Mouse (Mus musculus): ENCODE measurements around the gene Lrrc2.

Gene Lrrc2

DNA sequence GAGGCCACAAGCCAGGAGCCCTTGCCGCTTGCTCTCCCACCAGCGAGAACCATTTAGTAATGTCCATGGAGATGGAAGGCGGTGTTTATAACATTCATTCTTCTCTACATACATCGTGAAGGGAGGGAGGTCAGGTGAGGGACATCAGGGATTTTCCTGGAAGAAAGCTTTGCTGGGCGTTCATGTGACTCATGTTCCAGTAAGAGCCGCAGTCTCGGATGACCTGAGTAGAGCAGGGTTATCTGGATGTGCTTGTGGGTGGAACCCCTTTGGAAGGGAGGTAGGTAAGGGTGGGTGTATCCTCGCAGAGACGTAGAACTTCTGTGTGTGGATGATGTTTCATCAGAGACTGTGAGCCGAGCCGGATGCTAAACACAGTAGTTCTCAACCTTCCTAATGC, at the start of gene Lrrc2:
Gene Lrrc2, plus strand, starts transcription at position 149 of the 400 bp plus-strand sequence.
- no peak for DNase-seq (ENCODE audit: low read depth)

DNA sequence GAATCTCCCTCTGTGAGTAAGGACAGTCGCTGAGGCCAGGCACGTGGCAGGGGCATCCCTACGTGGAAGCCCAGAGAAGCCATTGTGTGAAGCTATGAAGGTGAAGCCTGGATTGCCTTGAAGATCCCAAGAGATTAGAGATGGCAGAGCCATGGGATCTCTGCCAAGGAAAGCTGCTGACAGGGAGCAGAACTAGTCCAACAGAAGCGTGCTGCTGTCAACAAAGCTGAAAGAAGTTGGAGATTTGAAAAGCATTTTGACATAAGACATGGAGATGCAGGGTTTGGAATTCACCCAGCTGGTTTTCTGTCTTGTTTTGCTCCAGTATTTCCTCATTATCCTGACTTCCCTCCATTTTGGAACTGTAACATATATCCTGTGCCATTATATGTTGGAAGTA, 49.1 kb upstream of the Lrrc2 start:
- no peak for DNase-seq (ENCODE audit: low read depth)

DNA sequence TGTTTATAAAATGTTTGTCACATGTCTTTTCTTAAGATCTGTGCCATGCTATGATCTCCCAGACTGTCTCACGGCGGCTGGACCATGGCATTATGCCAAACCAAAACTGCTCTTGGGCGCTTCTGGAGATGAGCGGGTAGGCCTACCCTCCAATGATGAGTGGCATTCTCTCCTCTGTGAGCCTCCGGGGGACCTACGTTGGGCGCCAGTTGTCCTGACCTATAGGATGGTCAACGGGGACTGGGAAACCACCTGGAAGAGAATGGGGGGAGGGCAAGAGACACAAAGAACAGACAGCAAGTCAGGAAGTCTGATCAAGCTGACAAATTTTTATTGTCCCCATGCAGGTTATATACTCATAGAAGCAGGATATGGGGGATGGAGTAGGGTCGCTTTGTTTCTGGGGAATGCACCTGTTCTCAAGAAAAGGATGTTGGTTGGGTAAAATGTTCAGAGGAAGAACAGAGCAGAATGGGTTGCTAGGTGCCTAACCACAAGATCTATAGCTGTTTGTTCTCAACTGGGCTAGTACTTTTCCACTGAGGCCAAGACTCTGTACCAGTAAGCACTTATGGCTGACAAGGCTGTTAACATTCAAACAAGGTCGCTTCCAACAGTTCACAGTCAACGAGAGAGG, 44.0 kb upstream of the Lrrc2 start:
- no peak for DNase-seq (ENCODE audit: low read depth)

DNA sequence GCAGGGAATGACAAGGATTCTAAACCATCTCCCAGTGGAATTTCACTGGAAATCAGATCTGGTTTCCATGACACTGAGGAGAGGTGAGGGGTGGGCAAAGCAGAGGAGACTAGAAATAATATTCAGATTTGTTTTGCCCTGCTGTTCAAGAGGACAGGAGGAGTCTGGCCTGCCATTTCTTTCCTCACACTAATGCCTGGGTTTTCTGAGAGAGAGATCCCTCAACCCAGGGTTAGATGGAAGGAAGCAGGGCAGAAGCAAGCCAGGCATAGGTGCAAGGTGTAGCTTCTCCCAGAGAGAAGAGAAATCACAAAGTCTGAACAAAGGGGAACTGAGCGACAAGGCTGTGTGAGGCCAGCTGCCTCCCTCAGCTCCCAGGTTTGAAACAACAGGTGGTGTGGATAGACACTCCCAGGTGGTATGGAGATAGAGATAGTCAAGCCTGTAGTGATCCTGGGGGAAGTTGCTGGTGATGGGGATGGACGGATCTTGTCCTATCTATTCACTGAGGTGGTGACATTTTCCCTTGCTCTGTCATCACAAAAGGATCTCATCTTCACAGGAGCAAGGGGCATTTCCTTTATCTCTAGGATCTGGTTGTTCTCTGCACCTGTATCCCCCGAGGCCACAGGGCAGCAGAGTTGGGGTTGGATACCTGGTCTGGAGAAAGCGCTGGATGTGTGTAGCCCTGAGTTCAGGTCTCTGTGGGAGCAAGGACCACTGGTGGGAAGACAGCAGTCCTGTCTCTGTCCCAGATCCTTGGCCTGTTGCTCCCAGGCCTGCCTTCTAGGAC, 43.3 kb upstream of the Lrrc2 start:
- no peak for DNase-seq (ENCODE audit: low read depth)

DNA sequence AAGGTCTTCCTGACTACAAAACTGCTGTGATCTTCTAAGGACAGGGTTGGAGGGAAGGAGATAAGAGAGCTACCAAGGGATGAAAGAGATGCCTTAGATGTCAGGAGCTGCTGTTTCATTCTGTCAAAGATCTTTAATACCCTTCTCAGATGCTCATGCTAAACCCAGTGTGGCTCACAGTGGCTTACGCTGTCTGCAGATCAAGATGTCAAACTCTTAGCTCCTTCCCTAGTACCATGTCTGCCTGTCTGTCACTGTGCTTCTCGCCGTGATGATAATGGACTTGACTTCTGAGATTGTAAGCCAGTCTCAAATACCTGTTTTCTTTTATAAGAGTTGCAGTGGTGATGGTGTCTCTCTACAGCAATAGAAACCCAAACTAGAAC, 42.7 kb upstream of the Lrrc2 start:
- DNase-seq (ENCODE audit: low read depth): no peak

DNA sequence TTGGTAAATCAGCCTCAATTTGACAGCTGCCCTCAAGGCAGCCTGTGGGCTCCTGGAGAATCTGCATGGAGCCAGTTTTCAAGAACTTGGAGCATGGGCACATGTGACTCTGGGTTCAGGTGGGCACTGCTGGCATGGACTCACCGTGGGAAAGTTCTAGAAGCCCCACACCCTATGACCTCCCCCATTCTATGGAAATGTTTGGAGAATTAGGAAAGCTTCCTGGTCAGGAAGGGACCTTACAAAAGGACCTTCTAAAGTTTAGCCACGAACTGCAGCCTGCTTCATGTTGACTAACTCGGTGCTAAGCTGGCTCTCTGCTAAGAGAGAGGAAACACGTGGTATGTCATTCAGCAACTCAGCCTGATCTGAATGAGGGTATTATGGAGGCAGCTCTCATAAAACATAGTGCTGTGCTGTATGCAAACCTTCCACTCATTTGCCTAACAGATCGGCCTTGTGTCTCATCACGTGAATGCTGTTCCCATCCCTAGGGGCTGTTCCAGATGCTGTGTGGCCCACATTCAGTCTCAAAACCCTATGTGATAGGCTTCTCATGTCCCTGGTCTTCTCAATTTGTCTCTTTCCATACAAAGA, 41.9 kb upstream of the Lrrc2 start:
- DNase-seq (ENCODE audit: low read depth): no peak

DNA sequence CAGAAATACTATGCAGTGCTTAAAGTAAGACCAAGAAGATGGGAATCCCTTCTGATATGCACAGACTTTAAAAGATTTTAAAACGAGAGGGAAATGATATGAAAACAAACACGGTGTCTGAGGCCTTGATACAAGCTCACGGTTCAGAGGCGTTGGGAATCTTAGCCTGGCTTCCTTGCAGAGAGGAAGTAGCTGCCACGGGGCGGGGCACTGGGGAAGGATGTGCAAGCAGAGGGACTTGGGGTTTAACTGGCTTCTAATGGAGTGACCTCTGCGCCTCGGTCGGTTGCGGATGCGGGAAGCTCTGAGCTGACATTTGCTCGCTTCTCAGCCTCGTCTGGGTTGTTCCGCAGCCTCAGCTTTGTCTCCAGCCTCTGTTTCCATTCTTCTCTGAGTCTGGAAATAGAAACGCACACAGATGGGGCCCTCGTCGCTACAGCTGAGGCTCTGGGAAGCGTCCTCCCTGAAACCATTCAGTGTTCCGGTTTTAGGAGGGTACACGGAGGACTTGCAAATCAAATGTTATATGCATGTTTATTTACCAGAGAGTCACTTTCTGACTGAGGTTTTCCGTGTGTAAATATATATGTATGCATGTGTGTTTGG, 36.6 kb upstream of the Lrrc2 start:
- DNase-seq (ENCODE audit: low read depth): no peak

DNA sequence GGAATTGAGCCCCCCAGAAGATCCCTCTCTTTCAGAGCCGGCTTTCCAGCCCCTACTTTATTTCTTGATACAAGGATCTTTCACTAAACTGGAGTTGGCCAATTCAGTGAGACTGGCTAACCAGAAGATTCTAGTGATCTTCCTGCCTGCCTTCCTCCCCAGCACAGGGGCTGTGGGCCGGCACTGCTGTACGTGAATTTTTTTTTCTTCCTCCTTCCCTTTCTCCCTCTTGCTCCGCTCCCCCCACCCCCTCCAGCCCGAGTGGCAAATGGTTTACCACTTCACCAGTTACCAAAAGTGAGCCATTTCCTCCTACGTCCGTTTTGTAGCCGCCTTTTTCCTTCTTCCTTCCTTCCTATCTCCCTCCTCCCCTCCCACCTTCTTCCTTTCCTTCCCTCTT, 35.9 kb upstream of the Lrrc2 start:
- DNase-seq (ENCODE audit: low read depth): no peak

DNA sequence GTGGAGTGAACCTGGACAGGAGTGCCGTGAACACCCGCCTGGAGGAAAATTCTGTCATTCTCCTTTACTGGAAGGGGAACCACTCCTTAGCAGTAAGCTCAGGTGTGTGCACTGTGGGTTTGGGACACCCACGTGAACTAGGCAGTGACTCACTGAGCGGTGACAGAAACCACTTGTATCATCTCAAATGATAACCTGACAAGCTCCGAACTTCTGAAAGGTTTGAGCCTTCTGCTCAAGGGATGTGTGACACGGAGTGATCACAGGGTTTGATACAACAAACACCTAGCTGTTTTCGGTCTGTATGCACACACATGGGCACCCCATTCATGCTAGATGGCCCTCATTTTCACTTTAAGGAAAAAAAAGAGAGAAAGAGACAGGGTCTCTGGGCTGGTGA, 34.6 kb upstream of the Lrrc2 start, which contains the start of gene Fam240a:
Gene Fam240a, minus strand, starts transcription at position 76 of the 400 bp plus-strand sequence.
- no peak for DNase-seq (ENCODE audit: low read depth)

DNA sequence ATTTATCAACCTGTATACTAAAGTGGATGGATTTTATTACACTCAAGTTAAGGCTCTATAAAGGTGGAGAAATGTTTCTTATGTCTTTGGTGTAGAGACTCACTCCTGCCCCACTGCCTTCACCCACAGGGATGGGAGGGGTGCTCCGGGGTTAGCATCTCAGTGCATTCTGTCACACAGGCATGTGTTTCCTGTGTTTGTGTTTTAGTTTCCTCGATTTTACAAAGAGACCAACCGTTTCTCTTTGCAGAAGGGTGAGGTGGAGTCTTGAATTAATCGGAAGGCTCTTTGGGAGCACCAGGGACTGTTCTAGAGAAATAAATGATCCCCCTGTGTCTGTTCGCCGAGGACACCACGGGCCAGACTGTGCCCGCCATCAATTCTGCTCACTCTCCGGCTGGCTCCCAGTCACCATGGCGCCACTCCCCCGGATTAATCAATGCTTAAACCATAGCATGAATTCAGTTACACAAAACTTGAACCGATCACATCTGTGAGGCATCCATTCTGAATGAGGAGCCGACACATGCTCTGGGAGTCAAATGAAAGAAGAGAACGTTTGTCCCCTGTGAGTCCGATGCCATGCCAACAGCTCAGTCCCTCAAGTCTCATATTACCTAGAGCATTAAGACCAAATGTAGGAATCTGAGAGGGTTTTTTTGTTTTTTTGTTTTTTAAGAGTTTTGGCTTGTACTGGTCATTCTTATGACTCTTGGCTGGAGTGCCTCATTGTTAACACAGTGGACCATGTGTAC, 30.5 kb upstream of the Lrrc2 start:
- no peak for DNase-seq (ENCODE audit: low read depth)

DNA sequence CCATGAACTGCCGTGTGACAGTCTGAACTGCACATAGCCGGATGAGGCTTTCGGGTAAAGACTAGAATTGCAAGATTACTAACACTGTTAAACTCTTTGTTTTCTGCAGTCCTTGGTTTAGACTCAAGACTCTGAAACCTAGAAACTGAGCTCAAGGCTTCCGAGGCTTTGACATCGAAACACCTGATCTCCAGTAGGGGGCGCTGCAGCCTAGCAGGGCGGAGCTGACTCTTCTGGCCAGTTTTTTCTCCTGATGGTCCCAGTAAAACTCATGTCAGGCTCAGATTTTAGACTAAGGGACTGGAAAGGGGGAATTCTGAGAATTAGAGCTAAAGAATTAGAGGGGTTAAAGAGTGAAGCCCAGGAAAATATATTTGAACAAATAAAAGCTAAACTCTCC, 28.6 kb upstream of the Lrrc2 start:
- peak; percentile 26 for DNase-seq (ENCODE audit: low read depth)

DNA sequence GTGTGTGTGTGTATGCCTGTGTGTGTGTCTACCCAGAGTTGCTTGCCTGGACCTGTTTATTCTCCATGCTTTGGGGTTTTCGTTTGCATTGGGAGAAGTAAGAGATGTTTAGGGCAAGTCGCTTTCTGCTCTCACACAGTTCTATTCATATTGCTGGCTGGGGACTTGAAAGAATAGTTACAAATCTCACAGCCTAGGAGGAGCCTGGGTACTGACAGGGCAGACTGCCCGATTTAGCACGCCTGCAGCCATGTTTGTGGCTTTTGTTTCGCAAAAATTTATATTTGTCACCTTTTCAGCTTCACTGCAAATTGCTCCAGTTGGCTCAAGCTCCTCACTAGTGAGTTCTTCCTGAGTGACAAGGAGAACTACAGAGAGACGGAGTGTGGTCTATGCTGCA, 19.8 kb upstream of the Lrrc2 start:
- DNase-seq (ENCODE audit: low read depth): peak; percentile 30

DNA sequence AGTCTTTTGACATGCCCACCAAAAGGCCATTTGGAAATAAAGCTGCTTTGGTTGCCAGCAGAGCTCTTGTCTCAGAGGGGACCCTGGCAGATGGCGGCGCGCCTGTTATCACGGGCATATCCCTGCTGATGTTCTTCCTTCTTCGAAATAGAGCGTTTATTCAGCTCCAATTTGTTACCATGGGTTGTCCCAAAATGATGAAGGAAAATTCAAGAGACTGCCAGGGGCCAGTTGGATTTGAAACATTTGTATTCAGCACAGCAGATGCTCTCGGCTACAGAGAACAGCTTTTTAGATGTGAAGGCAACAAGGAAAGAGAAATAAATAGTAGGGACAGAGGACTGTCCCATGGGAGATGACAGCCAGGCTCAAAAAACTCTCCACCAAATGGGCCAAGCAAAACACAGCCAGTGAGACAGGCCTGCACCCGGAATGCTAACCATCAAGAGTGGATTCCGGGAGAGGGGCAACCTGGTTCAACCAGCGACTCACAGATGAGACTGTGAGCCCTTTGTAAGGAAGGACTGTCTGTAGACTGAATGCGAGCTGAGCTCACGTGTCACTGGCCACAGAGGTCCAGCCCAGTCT, 17.4 kb upstream of the Lrrc2 start:
- no peak for DNase-seq (ENCODE audit: low read depth)

DNA sequence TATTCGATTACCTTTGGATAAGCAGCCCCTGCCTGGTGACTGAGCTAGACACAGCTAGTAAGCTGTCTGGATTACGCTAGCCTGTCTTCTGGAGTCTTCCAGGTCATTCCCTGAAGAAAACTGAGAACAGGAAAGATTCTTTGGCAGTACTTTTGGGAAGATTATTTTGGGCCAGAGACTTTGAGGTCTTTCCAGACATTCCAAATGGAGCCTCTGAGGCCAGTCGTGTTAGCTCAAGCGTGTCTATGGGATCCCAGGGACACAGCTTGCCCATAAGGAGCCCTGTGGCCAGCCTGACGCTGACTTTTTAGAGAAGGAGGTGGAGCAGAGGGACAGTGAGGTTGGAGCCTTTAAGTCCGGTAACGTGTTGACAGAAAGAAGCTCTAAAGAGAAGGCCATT, 15.4 kb upstream of the Lrrc2 start:
- no peak for DNase-seq (ENCODE audit: low read depth)

DNA sequence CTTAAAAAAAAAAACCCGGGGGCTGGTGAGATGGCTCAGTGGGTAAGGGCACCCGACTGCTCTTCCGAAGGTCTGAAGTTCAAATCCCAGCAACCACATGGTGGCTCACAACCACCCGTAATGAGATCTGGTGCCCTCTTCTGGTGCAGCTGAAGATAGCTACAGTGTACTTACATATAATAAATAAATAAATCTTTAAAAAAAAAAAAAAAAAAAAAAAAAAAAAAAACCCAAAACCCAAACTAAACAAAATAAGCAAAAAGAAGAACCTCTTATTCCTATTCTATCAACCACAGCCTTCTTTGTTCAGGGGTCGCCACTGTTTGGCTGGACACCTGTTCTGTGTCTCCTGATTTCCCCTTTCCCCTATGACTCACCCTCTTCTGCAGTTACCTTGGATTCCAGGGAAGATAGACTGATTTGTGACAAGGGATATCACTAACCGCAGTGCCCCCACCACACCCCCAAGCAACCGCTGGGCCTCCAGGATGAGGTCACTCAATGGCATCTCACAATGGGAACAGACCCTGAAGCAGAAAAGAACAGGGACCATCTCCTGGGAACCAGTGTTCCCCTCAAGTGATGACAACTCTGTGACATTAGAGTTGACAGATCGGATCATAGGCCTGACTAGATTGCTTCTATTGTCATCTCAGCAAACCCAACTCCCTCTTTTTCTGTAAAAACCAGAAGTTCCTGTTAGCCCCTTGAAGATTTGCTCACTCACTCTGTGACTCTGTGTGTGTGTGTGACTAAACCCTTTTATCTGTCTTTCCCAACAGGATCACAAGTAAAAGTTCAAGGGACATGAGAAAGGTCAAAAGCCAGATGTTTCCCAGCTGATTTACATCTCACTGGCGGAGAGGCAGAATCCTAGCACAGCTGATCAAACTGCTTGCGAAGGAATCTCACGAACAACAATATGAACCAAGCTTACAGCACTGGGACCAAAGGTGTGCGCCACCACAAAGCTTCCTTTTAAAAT, 13.5 kb upstream of the Lrrc2 start:
- no peak for DNase-seq (ENCODE audit: low read depth)

DNA sequence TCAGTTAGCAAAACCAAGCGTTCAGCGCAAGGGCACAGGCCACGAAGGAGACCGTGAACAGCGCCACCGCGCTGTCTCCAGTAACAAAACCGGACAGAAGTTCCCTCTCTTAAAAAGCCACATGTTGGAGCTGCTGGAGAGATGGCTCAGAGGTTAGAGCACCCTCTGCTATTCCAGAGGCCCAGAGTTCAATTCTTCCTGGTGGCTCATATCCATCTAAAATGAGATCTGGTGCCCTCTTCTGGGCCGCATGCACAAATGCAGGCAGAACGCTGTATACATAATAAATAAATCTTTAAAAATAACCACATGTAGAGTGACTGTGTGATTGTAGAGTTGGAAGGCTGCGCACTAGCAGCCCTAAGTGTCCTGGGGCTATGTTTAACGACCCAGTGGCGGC, 7.1 kb upstream of the Lrrc2 start:
- no peak for DNase-seq (ENCODE audit: low read depth)

DNA sequence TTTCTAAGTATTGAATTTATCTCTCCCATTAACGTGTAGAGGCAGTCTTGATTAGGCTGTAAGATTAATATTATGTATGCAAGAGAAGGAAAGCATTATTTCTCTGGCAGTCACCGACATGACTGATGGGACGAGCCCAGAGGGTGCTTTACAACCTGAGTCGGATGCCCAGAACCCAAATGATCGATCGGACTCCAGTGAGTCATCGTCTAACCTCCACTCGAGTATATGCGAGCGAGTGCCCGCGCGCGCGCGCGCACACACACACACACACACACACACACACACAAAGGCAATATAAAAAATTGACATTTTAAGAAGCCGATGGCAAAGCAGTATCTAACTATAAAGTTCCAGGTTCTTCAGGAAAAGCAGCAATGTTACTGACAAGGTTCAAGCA, 6.0 kb upstream of the Lrrc2 start:
- DNase-seq (ENCODE audit: low read depth): no peak

DNA sequence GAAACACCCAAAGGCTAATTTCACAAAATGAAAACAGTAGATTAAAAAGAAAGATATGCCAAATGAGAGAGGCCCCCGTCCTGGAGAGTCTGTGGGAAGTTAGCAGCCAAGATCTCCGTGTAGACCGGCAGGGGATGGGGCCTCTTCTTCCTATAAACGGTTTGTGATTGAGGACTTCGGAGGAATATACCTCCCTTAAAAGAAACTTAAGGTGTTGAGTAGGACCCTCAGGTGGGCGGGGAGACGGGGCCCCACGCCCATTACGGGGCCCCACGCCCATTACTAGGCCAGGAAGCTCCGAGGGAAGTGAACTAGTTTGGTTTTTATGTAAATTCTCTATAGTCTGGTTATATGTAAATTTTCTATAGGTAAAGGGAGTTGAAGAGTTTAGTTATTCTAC, 5.4 kb upstream of the Lrrc2 start, which contains the start of gene Tdgf1:
Gene Tdgf1, minus strand, starts transcription at position 233 of the 400 bp plus-strand sequence.
- no peak for DNase-seq (ENCODE audit: low read depth)

DNA sequence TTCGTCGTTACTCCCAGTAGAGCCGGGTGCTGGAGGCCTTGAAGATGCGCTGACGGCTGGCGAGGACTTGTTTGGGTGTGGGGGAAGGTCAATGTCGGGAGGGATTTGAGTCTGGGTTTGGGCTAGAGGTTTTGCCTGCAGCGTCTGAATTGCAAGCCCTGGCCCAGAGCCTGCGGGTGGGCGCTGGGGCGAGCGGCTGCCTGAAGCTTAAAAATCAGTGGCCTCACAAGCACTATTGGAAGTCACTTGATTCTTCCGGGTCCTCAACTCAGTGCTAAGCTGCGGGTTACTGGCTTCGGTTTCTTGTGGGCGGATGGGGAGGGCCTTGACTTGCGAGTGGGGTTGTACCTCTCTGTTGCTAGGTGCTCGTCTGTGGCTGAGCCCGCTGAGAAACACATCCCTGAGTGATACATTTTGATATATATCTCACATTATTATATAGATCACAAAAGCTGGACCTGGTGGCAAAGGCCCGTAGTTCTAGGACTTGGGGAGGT, 4.7 kb upstream of the Lrrc2 start:
- DNase-seq (ENCODE audit: low read depth): no peak

DNA sequence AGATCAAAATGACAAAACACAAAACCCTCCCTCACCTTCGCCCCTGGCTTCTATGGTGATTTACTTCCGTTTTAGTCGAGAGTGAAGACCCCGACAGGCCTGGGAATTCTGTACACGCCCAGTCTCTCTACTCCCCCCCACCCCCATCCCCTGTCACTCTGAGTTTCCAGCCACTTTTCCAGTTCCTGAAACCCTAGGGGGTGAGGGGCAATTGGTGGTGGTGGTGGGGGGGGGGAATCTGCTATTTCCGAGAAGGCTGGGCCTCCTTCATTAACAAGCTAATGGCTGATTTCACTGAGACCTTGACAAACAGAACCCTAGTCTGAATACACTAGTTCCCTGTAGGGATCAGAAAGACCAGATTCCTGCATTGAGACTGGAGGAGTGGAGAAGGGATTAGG, 4.1 kb upstream of the Lrrc2 start:
- DNase-seq (ENCODE audit: low read depth): no peak

All from fibroblast of lung, adult 2 months (primary cell).